In the genomic region with DNA sequence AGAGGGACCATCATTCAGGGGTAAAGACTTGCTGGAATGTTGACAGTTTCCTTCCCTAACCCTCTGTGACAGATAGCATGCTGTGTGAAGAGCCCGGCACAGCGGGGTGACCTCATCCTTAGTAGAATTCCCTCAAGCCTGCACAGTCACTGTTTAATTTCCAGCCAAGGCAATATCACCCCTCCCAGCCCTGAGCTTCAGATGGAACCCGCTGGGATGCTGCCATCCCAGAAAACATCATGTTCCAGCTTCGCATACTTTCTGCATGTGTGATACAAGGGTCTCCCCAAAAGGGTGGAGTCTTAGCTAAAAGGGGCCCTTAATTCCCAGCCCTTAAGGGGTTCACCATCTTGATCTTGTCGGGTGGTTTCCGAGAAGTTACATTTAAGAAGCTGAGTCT, we compare ENCODE assay signal across 11 mouse cellular contexts. TPM values are rescaled to one million over a fixed set of nuclear protein-coding genes. Genes with fewer than 3 reads are reported as not detected.
DNase-seq lines count a peak whose midpoint lies in the region; ATAC-seq lines count a peak whose summit lies in the region.
"Had no signal": no experiment of that assay in that cellular context is flagged by ENCODE, and none has a peak within 500 bp of the region (broad histone marks: within the 10 kb centered on the region; RNA-seq: fewer than 3 reads in every experiment).

No protein-coding gene starts in this region.

- no peaks in the 10 kb centered on the region for H3K9me3 ChIP-seq in liver, embryonic 11.5 days (ENCODE audit: control insufficient read depth, low read length)
- no peaks in the 10 kb centered on the region for H3K9me3 ChIP-seq in hindbrain, embryonic 16.5 days (ENCODE audit: control insufficient read depth, low read length)
- H3K9me3 ChIP-seq: forebrain, embryonic 13.5 days had no signal

- H3K36me3 ChIP-seq in liver, embryonic 11.5 days (ENCODE audit: control insufficient read depth, insufficient read depth, low read length), result no peaks in the 10 kb centered on the region
- H3K36me3 ChIP-seq in hindbrain, embryonic 16.5 days (ENCODE audit: control insufficient read depth, insufficient read depth, low read length), result no peaks in the 10 kb centered on the region

- H3K27ac ChIP-seq in liver, embryonic 11.5 days (ENCODE audit: low read depth, low read length), result no peak overlapping the region
- no peak overlapping the region for H3K27ac ChIP-seq in hindbrain, embryonic 16.5 days (ENCODE audit: low read depth, low read length)
- H3K27ac ChIP-seq: forebrain, embryonic 13.5 days had no signal

- 63% methylated on average over 6 of the region's 6 CpGs for WGBS in liver, embryonic 11.5 days
- WGBS in hindbrain, embryonic 16.5 days, result 76% methylated on average over 6 of the region's 6 CpGs

- peak; percentile 32 for DNase-seq in adipocyte (ENCODE audit: low spot score)
- peak; percentile 59 for DNase-seq in gastrocnemius, postnatal 14 days
- peak; percentile 50 for DNase-seq in heart, postnatal 25 days (ENCODE audit: low spot score)
- DNase-seq in lung, postnatal 36 days, result peak; percentile 18
- DNase-seq in liver, embryonic 11.5 days (ENCODE audit: low spot score), result no peak
- no peak for DNase-seq in right cerebral cortex, adult 2 months (ENCODE audit: low spot score in 2 of 2)
- DNase-seq: right cerebral cortex, postnatal 14 days; thymus, postnatal 25 days had no signal

- H3K4me2 ChIP-seq in liver, embryonic 11.5 days, result no peak overlapping the region
- no peak overlapping the region for H3K4me2 ChIP-seq in hindbrain, embryonic 16.5 days (ENCODE audit: low read length)
- H3K4me2 ChIP-seq: forebrain, embryonic 13.5 days had no signal

- intact Hi-C loops in gastrocnemius, postnatal 14 days (cut with DNase I; ENCODE audit: low total_unique reads), result no loop called here
- intact Hi-C loops in heart, postnatal 25 days (cut with DNase I), result no loop called here

- no peak overlapping the region for H3K4me3 ChIP-seq in liver, embryonic 11.5 days (ENCODE audit: low read depth, low read length)
- no peak overlapping the region for H3K4me3 ChIP-seq in hindbrain, embryonic 16.5 days (ENCODE audit: low read length)
- H3K4me3 ChIP-seq: forebrain, embryonic 13.5 days had no signal

- H3K9ac ChIP-seq in liver, embryonic 11.5 days (ENCODE audit: low read depth, low read length), result no peak overlapping the region
- no peak overlapping the region for H3K9ac ChIP-seq in hindbrain, embryonic 16.5 days (ENCODE audit: low read depth, low read length)
- H3K9ac ChIP-seq: forebrain, embryonic 13.5 days had no signal

- H3K4me1 ChIP-seq in liver, embryonic 11.5 days (replicated peaks; ENCODE audit: control insufficient read depth, insufficient read depth, low read length), result no peaks in the 10 kb centered on the region
- H3K4me1 ChIP-seq in hindbrain, embryonic 16.5 days (ENCODE audit: control insufficient read depth, insufficient read depth, low read depth, low read length), result no peaks in the 10 kb centered on the region
- H3K4me1 ChIP-seq: forebrain, embryonic 13.5 days had no signal

- H3K27me3 ChIP-seq in liver, embryonic 11.5 days (replicated peaks; ENCODE audit: control insufficient read depth, insufficient read depth, low read length), result no peaks in the 10 kb centered on the region
- H3K27me3 ChIP-seq in hindbrain, embryonic 16.5 days (replicated peaks; ENCODE audit: control insufficient read depth, insufficient read depth, low read length), result no peaks in the 10 kb centered on the region
- H3K27me3 ChIP-seq: forebrain, embryonic 13.5 days had no signal

- ATAC-seq in liver, embryonic 11.5 days (replicated peaks; ENCODE audit: low FRiP score), result no peak
- ATAC-seq in hindbrain, embryonic 16.5 days, result no peak
- ATAC-seq: forebrain, embryonic 13.5 days had no signal

RNA-seq across cellular contexts. Expression of a gene that starts 22.9 kb away (rescaled TPM):
- total RNA-seq in gastrocnemius, postnatal 14 days (2021), result 100 to 1,000 TPM; 159 to 223 TPM
- 10 to 100 TPM; 74.5 to 83.0 TPM for total RNA-seq in heart, postnatal 25 days (2021)
- polyA plus RNA-seq in liver, embryonic 11.5 days (2014; fragmentation: Nextera tagmentation; extraction: Ambion mirVana), result 5.5 and 5.7 TPM in 2 replicates
- polyA plus RNA-seq in hindbrain, embryonic 16.5 days (2015; fragmentation: Nextera tagmentation; extraction: Ambion mirVana), result 2.1 and 3.6 TPM in 2 replicates
- total RNA-seq: MEL had no signal

RNA-seq across cellular contexts. Expression of a gene that starts 25.8 kb away (rescaled TPM):
- total RNA-seq in gastrocnemius, postnatal 14 days (2021), result under 1 TPM; 0.16 to 0.18 TPM
- total RNA-seq in heart, postnatal 25 days (2021), result under 1 TPM; 0.08 to 0.42 TPM
- 0.12 TPM in 1 of 2 replicates, not detected in the other for polyA plus RNA-seq in liver, embryonic 11.5 days (2014; fragmentation: Nextera tagmentation; extraction: Ambion mirVana)
- polyA plus RNA-seq in hindbrain, embryonic 16.5 days (2015; fragmentation: Nextera tagmentation; extraction: Ambion mirVana), result 0.08 and 0.10 TPM in 2 replicates
- total RNA-seq: MEL had no signal
- polyA plus RNA-seq: forebrain, embryonic 13.5 days had no signal

Comparison
In these comparisons a context has a peak if more than half of its experiments do, and no peak if none do; other contexts are left out.
1. DNase-seq: peak in adipocyte (single experiment), gastrocnemius, postnatal 14 days (single experiment), heart, postnatal 25 days (single experiment) and lung, postnatal 36 days (single experiment); none in liver, embryonic 11.5 days (single experiment) and right cerebral cortex, adult 2 months (0 of 2).